Mouse (Mus musculus): ENCODE measurements around the gene Polq. TPM values are rescaled to one million over a fixed set of nuclear protein-coding genes. Genes with fewer than 3 reads are reported as not detected.
A peak's percentile ranks its signal among the peaks of the same experiment; 100 is the strongest.
"Not testable (repeated sequence)": the region's sequence is repeated elsewhere in the genome, so short reads cannot be mapped to it uniquely, and the experiment has no call there.

Polq gene
- total RNA-seq, 2 experiments from 2014 or later, result 1.7 to 2.1 TPM

- H3K4me3 ChIP-seq, result no peak overlapping the region
- peak; percentile 73 for TF ChIP-seq CTCF (IDR thresholded peaks at IDR 0.05)
- DNase-seq (ENCODE audit: extremely low spot score in 1 of 2, low spot score in 2 of 2), result no peak
- intact Hi-C loops (cut with DNase I), result loop anchor here (1.0 to 10.0 kb wide), 3 partner anchors 393 to 706 kb away; no protein-coding TSS in a partner anchor
- H3K27ac ChIP-seq, result no peak overlapping the region
Measured at GRCm38 (mm10) chr16:37109285-37109684, 97.7 kb downstream of the Polq start.

GRCm38 (mm10) chr16:37125190-37125589 lies 113.6 kb downstream of the Polq start:
- intact Hi-C loops (cut with DNase I); H3K4me3 ChIP-seq; DNase-seq (ENCODE audit: extremely low spot score in 1 of 2, low spot score in 2 of 2); H3K27ac ChIP-seq: not testable (repeated sequence)

Other genes starting within 250 kb of the Polq start
- 10 to 100 TPM; 36.5 to 40.2 TPM for gene Slc15a2, start 226.8 kb upstream of the Polq start, total RNA-seq (2021)
- gene Iqcb1, start 183.4 kb upstream of the Polq start, total RNA-seq (2021), result 10 to 100 TPM; 41.9 to 49.2 TPM
- 1 to 10 TPM; 1.3 to 1.4 TPM for gene Eaf2, start 136.8 kb upstream of the Polq start, total RNA-seq (2021)
- gene Golgb1, start 136.6 kb upstream of the Polq start, total RNA-seq (2021), result 10 to 100 TPM; 77.8 to 92.1 TPM
- 1 to 10 TPM; 3.6 to 3.7 TPM for gene Hcls1, start 76.8 kb upstream of the Polq start, total RNA-seq (2021)
- under 1 TPM in 1 of 2 experiments, not detected in 1; 0.36 TPM for gene Fbxo40, start 21.3 kb upstream of the Polq start, total RNA-seq (2021)